Mouse (Mus musculus): ENCODE measurements around the gene Gmpr. TPM values are rescaled to one million over a fixed set of nuclear protein-coding genes. Genes with fewer than 3 reads are reported as not detected.

The Gmpr gene
- polyA plus RNA-seq, 1 experiment, result 5.7 TPM

GRCm38 (mm10) chr13:45513009-45513984 is 6.1 kb downstream of the Gmpr start:
- Histone ChIP-seq H3K36me3 (ENCODE audit: control insufficient read depth, insufficient read depth, low read length) (no peaks in the 10 kb centered on the region), H3K4me3 (ENCODE audit: extremely low read depth, insufficient read depth, insufficient read length) (no peak overlapping the region), H3K27me3 (ENCODE audit: control insufficient read depth, insufficient read depth, low read length) (no peaks in the 10 kb centered on the region), H3K27ac (ENCODE audit: insufficient read depth, low read length) (no peak overlapping the region), H3K4me1 (ENCODE audit: control insufficient read depth, insufficient read depth, insufficient read length) (peaks cover 2% of the 10 kb centered on the region; the same call in 1 of the 2 replicates)
- DNase-seq (ENCODE audit: low read depth in 1 of 2, low spot score in 2 of 2), result no peak
- TF ChIP-seq CTCF (IDR thresholded peaks at IDR 0.05; ENCODE audit: extremely low read depth, insufficient read depth, insufficient read length, insufficient replicate concordance), result no peak
- no peak for TF ChIP-seq POLR2A (IDR thresholded peaks at IDR 0.05; ENCODE audit: low read depth, low read length)
- WGBS, result 63% methylated on average over 12 of the region's 12 CpGs

GRCm38 (mm10) chr13:45514115-45514514 is 6.9 kb downstream of the Gmpr start:
- no peaks in the 10 kb centered on the region for H3K36me3 ChIP-seq (ENCODE audit: control insufficient read depth, insufficient read depth, low read length)
- H3K27ac ChIP-seq (ENCODE audit: insufficient read depth, low read length), result no peak overlapping the region
- H3K4me3 ChIP-seq (ENCODE audit: extremely low read depth, insufficient read depth, insufficient read length), result no peak overlapping the region
- DNase-seq (ENCODE audit: low read depth in 1 of 2, low spot score in 2 of 2), result no peak
- H3K4me1 ChIP-seq (ENCODE audit: control insufficient read depth, insufficient read depth, insufficient read length), result peaks cover 2% of the 10 kb centered on the region; the same call in 1 of the 2 replicates
- 51% methylated on average over 5 of the region's 5 CpGs for WGBS
- TF ChIP-seq POLR2A (IDR thresholded peaks at IDR 0.05; ENCODE audit: low read depth, low read length) (no peak), CTCF (IDR thresholded peaks at IDR 0.05; ENCODE audit: extremely low read depth, insufficient read depth, insufficient read length, insufficient replicate concordance) (no peak)
- no peaks in the 10 kb centered on the region for H3K27me3 ChIP-seq (ENCODE audit: control insufficient read depth, insufficient read depth, low read length)

- no peaks in the 10 kb centered on the region for H3K36me3 ChIP-seq (ENCODE audit: control insufficient read depth, insufficient read depth, low read length)
These were observed 7.7 kb downstream of the Gmpr start for GRCm38 (mm10) chr13:45514832-45515422.

GRCm38 (mm10) chr13:45516501-45517393 is 9.5 kb downstream of the Gmpr start:
- DNase-seq (ENCODE audit: low read depth in 1 of 2, low spot score in 2 of 2), result no peak
- H3K4me3 ChIP-seq (ENCODE audit: extremely low read depth, insufficient read depth, insufficient read length), result no peak overlapping the region
- TF ChIP-seq POLR2A (IDR thresholded peaks at IDR 0.05; ENCODE audit: low read depth, low read length), result no peak
- TF ChIP-seq CTCF (IDR thresholded peaks at IDR 0.05; ENCODE audit: extremely low read depth, insufficient read depth, insufficient read length, insufficient replicate concordance), result no peak
- H3K27ac ChIP-seq (ENCODE audit: insufficient read depth, low read length), result no peak overlapping the region
- WGBS, result 68% methylated on average over 24 of the region's 24 CpGs
- H3K27me3 ChIP-seq (ENCODE audit: control insufficient read depth, insufficient read depth, low read length), result no peaks in the 10 kb centered on the region
- H3K36me3 ChIP-seq (ENCODE audit: control insufficient read depth, insufficient read depth, low read length), result no peaks in the 10 kb centered on the region
- H3K4me1 ChIP-seq (ENCODE audit: control insufficient read depth, insufficient read depth, insufficient read length), result peaks cover 2% of the 10 kb centered on the region; the same call in 1 of the 2 replicates

More at GRCm38 (mm10) chr13:45514832-45515422, 7.7 kb downstream of the Gmpr start:
- Histone ChIP-seq H3K4me3 (ENCODE audit: extremely low read depth, insufficient read depth, insufficient read length) (no peak overlapping the region), H3K27ac (ENCODE audit: insufficient read depth, low read length) (no peak overlapping the region), H3K4me1 (ENCODE audit: control insufficient read depth, insufficient read depth, insufficient read length) (peaks cover 2% of the 10 kb centered on the region; the same call in 1 of the 2 replicates), H3K27me3 (ENCODE audit: control insufficient read depth, insufficient read depth, low read length) (no peaks in the 10 kb centered on the region)
- no peak for DNase-seq (ENCODE audit: low read depth in 1 of 2, low spot score in 2 of 2)
- TF ChIP-seq POLR2A (IDR thresholded peaks at IDR 0.05; ENCODE audit: low read depth, low read length) (no peak), CTCF (IDR thresholded peaks at IDR 0.05; ENCODE audit: extremely low read depth, insufficient read depth, insufficient read length, insufficient replicate concordance) (no peak)
- 45% methylated on average over 8 of the region's 8 CpGs for WGBS

- Histone ChIP-seq H3K27me3 (ENCODE audit: control insufficient read depth, insufficient read depth, low read length) (no peaks in the 10 kb centered on the region), H3K4me3 (ENCODE audit: extremely low read depth, insufficient read depth, insufficient read length) (no peak overlapping the region), H3K27ac (ENCODE audit: insufficient read depth, low read length) (no peak overlapping the region), H3K4me1 (ENCODE audit: control insufficient read depth, insufficient read depth, insufficient read length) (no peaks in the 10 kb centered on the region), H3K36me3 (ENCODE audit: control insufficient read depth, insufficient read depth, low read length) (no peaks in the 10 kb centered on the region)
- TF ChIP-seq CTCF (IDR thresholded peaks at IDR 0.05; ENCODE audit: extremely low read depth, insufficient read depth, insufficient read length, insufficient replicate concordance) (no peak), POLR2A (IDR thresholded peaks at IDR 0.05; ENCODE audit: low read depth, low read length) (no peak)
- no peak for DNase-seq (ENCODE audit: low read depth in 1 of 2, low spot score in 2 of 2)
- 83% methylated on average over 3 of the region's 3 CpGs for WGBS
These were observed 17.1 kb downstream of the Gmpr start for GRCm38 (mm10) chr13:45524305-45524704.

GRCm38 (mm10) chr13:45524791-45525435 is 17.7 kb downstream of the Gmpr start:
- TF ChIP-seq CTCF (IDR thresholded peaks at IDR 0.05; ENCODE audit: extremely low read depth, insufficient read depth, insufficient read length, insufficient replicate concordance) (no peak), POLR2A (IDR thresholded peaks at IDR 0.05; ENCODE audit: low read depth, low read length) (no peak)
- DNase-seq (ENCODE audit: low read depth in 1 of 2, low spot score in 2 of 2), result no peak
- Histone ChIP-seq H3K4me3 (ENCODE audit: extremely low read depth, insufficient read depth, insufficient read length) (no peak overlapping the region), H3K4me1 (ENCODE audit: control insufficient read depth, insufficient read depth, insufficient read length) (no peaks in the 10 kb centered on the region), H3K27me3 (ENCODE audit: control insufficient read depth, insufficient read depth, low read length) (no peaks in the 10 kb centered on the region), H3K27ac (ENCODE audit: insufficient read depth, low read length) (no peak overlapping the region), H3K36me3 (ENCODE audit: control insufficient read depth, insufficient read depth, low read length) (no peaks in the 10 kb centered on the region)
- WGBS, result 90% methylated on average over 6 of the region's 6 CpGs
